Mouse (Mus musculus): ENCODE measurements around the gene Anp32a.

The Anp32a gene

GRCm38 (mm10) chr9:62341123-62341486, at the start of gene Anp32a:
Gene Anp32a (plus strand): TSS chr9:62341293.
- DNase-seq (ENCODE audit: low spot score in 2 of 2) = peak; percentile 98

- peak; percentile 40 to 85 for DNase-seq (ENCODE audit: low spot score in 2 of 2)
Observed at GRCm38 (mm10) chr9:62295006-62295698, 45.9 kb upstream of the Anp32a start.

- DNase-seq (ENCODE audit: low spot score in 2 of 2) = no peak
Observed at GRCm38 (mm10) chr9:62296891-62297290, 44.2 kb upstream of the Anp32a start.

GRCm38 (mm10) chr9:62315556-62315955, 25.5 kb upstream of the Anp32a start:
- no peak for DNase-seq (ENCODE audit: low spot score in 2 of 2)

- DNase-seq (ENCODE audit: low spot score in 2 of 2) = no peak
Observed at GRCm38 (mm10) chr9:62318729-62319128, 22.4 kb upstream of the Anp32a start.

GRCm38 (mm10) chr9:62323816-62324215, 17.3 kb upstream of the Anp32a start:
- DNase-seq (ENCODE audit: low spot score in 2 of 2) = no peak

- DNase-seq (ENCODE audit: low spot score in 2 of 2) = no peak
Observed at GRCm38 (mm10) chr9:62325965-62326364, 15.1 kb upstream of the Anp32a start.

GRCm38 (mm10) chr9:62334298-62334825, 6.7 kb upstream of the Anp32a start:
- DNase-seq (ENCODE audit: low spot score in 2 of 2) = no peak

GRCm38 (mm10) chr9:62335396-62335795, 5.7 kb upstream of the Anp32a start:
- DNase-seq (ENCODE audit: low spot score in 2 of 2) = no peak

- DNase-seq (ENCODE audit: low spot score in 2 of 2) = no peak
Observed at GRCm38 (mm10) chr9:62337924-62338635, 3.0 kb upstream of the Anp32a start.

- DNase-seq (ENCODE audit: low spot score in 2 of 2) = no peak
Observed at GRCm38 (mm10) chr9:62338636-62339191, 2.4 kb upstream of the Anp32a start.

GRCm38 (mm10) chr9:62340301-62341122, 581 bp upstream of the Anp32a start:
- DNase-seq (ENCODE audit: low spot score in 2 of 2) = no peak

- DNase-seq (ENCODE audit: low spot score in 2 of 2) = peak; percentile 41 to 43
Observed at GRCm38 (mm10) chr9:62341701-62342440, 778 bp downstream of the Anp32a start.

GRCm38 (mm10) chr9:62342441-62343191, 1.5 kb downstream of the Anp32a start:
- peak; percentile 39 to 46 for DNase-seq (ENCODE audit: low spot score in 2 of 2)

- DNase-seq (ENCODE audit: low spot score in 2 of 2) = peak; percentile 80 to 84
Observed at GRCm38 (mm10) chr9:62343192-62343903, 2.3 kb downstream of the Anp32a start.

GRCm38 (mm10) chr9:62343904-62344491, 2.9 kb downstream of the Anp32a start:
- DNase-seq (ENCODE audit: low spot score in 2 of 2) = peak; percentile 58 to 69

- DNase-seq (ENCODE audit: low spot score in 2 of 2) = peak; percentile 76 to 84
Observed at GRCm38 (mm10) chr9:62344545-62344944, 3.5 kb downstream of the Anp32a start.

GRCm38 (mm10) chr9:62345081-62345481, 4.0 kb downstream of the Anp32a start:
- peak in 1 of 2 experiments; percentile 24 for DNase-seq (ENCODE audit: low spot score in 2 of 2)
